Mouse (Mus musculus): ENCODE results near the gene Sptlc3. TPM values are rescaled to one million over a fixed set of nuclear protein-coding genes. Genes with fewer than 3 reads are reported as not detected.

Gene Sptlc3
- polyA plus RNA-seq (2012; rRNA removed) = not detected in 2 replicates

GRCm38 (mm10) chr2:139493836-139494235 lies at the start of gene Sptlc3:
Sptlc3 (plus strand) TSS chr2:139493913.
- no peaks in the 10 kb centered on the region for H3K27me3 ChIP-seq (ENCODE audit: control insufficient read depth, insufficient read depth, low read length)
- H3K4me3 ChIP-seq (ENCODE audit: extremely low read depth, insufficient read depth, insufficient read length) = no peak within 1 kb of the TSS
- no peaks in the 10 kb centered on the region for H3K4me1 ChIP-seq (ENCODE audit: control insufficient read depth, insufficient read depth, insufficient read length)
- H3K27ac ChIP-seq (ENCODE audit: insufficient read depth, low read length) = no peak within 1 kb of the TSS
- no peaks in the 10 kb centered on the region for H3K36me3 ChIP-seq (ENCODE audit: control insufficient read depth, insufficient read depth, low read length)
- 65% methylated on average over 5 of the region's 5 CpGs for WGBS
- no peak for DNase-seq (ENCODE audit: low read depth in 1 of 2, low spot score in 2 of 2)
- TF ChIP-seq CTCF (IDR thresholded peaks at IDR 0.05; ENCODE audit: extremely low read depth, insufficient read depth, insufficient read length, insufficient replicate concordance) (no peak), POLR2A (IDR thresholded peaks at IDR 0.05; ENCODE audit: low read depth, low read length) (no peak)

- 77% methylated on average over 4 of the region's 4 CpGs for WGBS
- no peak for DNase-seq (ENCODE audit: low read depth in 1 of 2, low spot score in 2 of 2)
- TF ChIP-seq POLR2A (IDR thresholded peaks at IDR 0.05; ENCODE audit: low read depth, low read length) = no peak
- TF ChIP-seq CTCF (IDR thresholded peaks at IDR 0.05; ENCODE audit: extremely low read depth, insufficient read depth, insufficient read length, insufficient replicate concordance) = no peak
- Histone ChIP-seq H3K27ac (ENCODE audit: insufficient read depth, low read length) (no peak overlapping the region), H3K4me1 (ENCODE audit: control insufficient read depth, insufficient read depth, insufficient read length) (no peaks in the 10 kb centered on the region), H3K4me3 (ENCODE audit: extremely low read depth, insufficient read depth, insufficient read length) (no peak overlapping the region), H3K36me3 (ENCODE audit: control insufficient read depth, insufficient read depth, low read length) (no peaks in the 10 kb centered on the region), H3K27me3 (ENCODE audit: control insufficient read depth, insufficient read depth, low read length) (no peaks in the 10 kb centered on the region)
These were observed 26.0 kb upstream of the Sptlc3 start for GRCm38 (mm10) chr2:139467726-139468125.

- WGBS = 61% methylated on average over 5 of the region's 5 CpGs
- no peaks in the 10 kb centered on the region for H3K27me3 ChIP-seq (ENCODE audit: control insufficient read depth, insufficient read depth, low read length)
- no peak overlapping the region for H3K27ac ChIP-seq (ENCODE audit: insufficient read depth, low read length)
- H3K4me1 ChIP-seq (ENCODE audit: control insufficient read depth, insufficient read depth, insufficient read length) = no peaks in the 10 kb centered on the region
- TF ChIP-seq POLR2A (IDR thresholded peaks at IDR 0.05; ENCODE audit: low read depth, low read length) (no peak), CTCF (IDR thresholded peaks at IDR 0.05; ENCODE audit: extremely low read depth, insufficient read depth, insufficient read length, insufficient replicate concordance) (no peak)
- no peaks in the 10 kb centered on the region for H3K36me3 ChIP-seq (ENCODE audit: control insufficient read depth, insufficient read depth, low read length)
- no peak for DNase-seq (ENCODE audit: low read depth in 1 of 2, low spot score in 2 of 2)
- H3K4me3 ChIP-seq (ENCODE audit: extremely low read depth, insufficient read depth, insufficient read length) = no peak overlapping the region
These were observed 5.0 kb upstream of the Sptlc3 start for GRCm38 (mm10) chr2:139488708-139489107.

GRCm38 (mm10) chr2:139494629-139495028 lies 916 bp downstream of the Sptlc3 start:
- Histone ChIP-seq H3K27me3 (ENCODE audit: control insufficient read depth, insufficient read depth, low read length) (no peaks in the 10 kb centered on the region), H3K4me3 (ENCODE audit: extremely low read depth, insufficient read depth, insufficient read length) (no peak overlapping the region), H3K4me1 (ENCODE audit: control insufficient read depth, insufficient read depth, insufficient read length) (no peaks in the 10 kb centered on the region), H3K27ac (ENCODE audit: insufficient read depth, low read length) (no peak overlapping the region), H3K36me3 (ENCODE audit: control insufficient read depth, insufficient read depth, low read length) (no peaks in the 10 kb centered on the region)
- DNase-seq (ENCODE audit: low read depth in 1 of 2, low spot score in 2 of 2) = no peak
- 25% methylated on average over 5 of the region's 5 CpGs for WGBS
- no peak for TF ChIP-seq CTCF (IDR thresholded peaks at IDR 0.05; ENCODE audit: extremely low read depth, insufficient read depth, insufficient read length, insufficient replicate concordance)
- no peak for TF ChIP-seq POLR2A (IDR thresholded peaks at IDR 0.05; ENCODE audit: low read depth, low read length)

GRCm38 (mm10) chr2:139561966-139562505 lies 68.3 kb downstream of the Sptlc3 start:
- Histone ChIP-seq H3K27me3 (ENCODE audit: control insufficient read depth, insufficient read depth, low read length) (no peaks in the 10 kb centered on the region), H3K4me1 (ENCODE audit: control insufficient read depth, insufficient read depth, insufficient read length) (no peaks in the 10 kb centered on the region), H3K27ac (ENCODE audit: insufficient read depth, low read length) (no peak overlapping the region), H3K36me3 (ENCODE audit: control insufficient read depth, insufficient read depth, low read length) (no peaks in the 10 kb centered on the region), H3K4me3 (ENCODE audit: extremely low read depth, insufficient read depth, insufficient read length) (no peak overlapping the region)
- TF ChIP-seq CTCF (IDR thresholded peaks at IDR 0.05; ENCODE audit: extremely low read depth, insufficient read depth, insufficient read length, insufficient replicate concordance) (no peak), POLR2A (IDR thresholded peaks at IDR 0.05; ENCODE audit: low read depth, low read length) (no peak)
- no peak for DNase-seq (ENCODE audit: low read depth in 1 of 2, low spot score in 2 of 2)
- 82% methylated on average over 5 of the region's 5 CpGs for WGBS

- 15% methylated on average over 3 of the region's 3 CpGs for WGBS
- no peak for DNase-seq (ENCODE audit: low read depth in 1 of 2, low spot score in 2 of 2)
- no peak overlapping the region for H3K27ac ChIP-seq (ENCODE audit: insufficient read depth, low read length)
These were observed 85.6 kb downstream of the Sptlc3 start for GRCm38 (mm10) chr2:139579280-139579679.

GRCm38 (mm10) chr2:139582766-139583165 lies 89.1 kb downstream of the Sptlc3 start:
- DNase-seq (ENCODE audit: low read depth in 1 of 2, low spot score in 2 of 2) = no peak
- H3K4me1 ChIP-seq (ENCODE audit: control insufficient read depth, insufficient read depth, insufficient read length) = no peaks in the 10 kb centered on the region
- 68% methylated on average over 6 of the region's 6 CpGs for WGBS
- TF ChIP-seq POLR2A (IDR thresholded peaks at IDR 0.05; ENCODE audit: low read depth, low read length) (no peak), CTCF (IDR thresholded peaks at IDR 0.05; ENCODE audit: extremely low read depth, insufficient read depth, insufficient read length, insufficient replicate concordance) (no peak)
- no peak overlapping the region for H3K4me3 ChIP-seq (ENCODE audit: extremely low read depth, insufficient read depth, insufficient read length)
- H3K36me3 ChIP-seq (ENCODE audit: control insufficient read depth, insufficient read depth, low read length) = no peaks in the 10 kb centered on the region
- H3K27ac ChIP-seq (ENCODE audit: insufficient read depth, low read length) = no peak overlapping the region
- no peaks in the 10 kb centered on the region for H3K27me3 ChIP-seq (ENCODE audit: control insufficient read depth, insufficient read depth, low read length)

More at GRCm38 (mm10) chr2:139579280-139579679, 85.6 kb downstream of the Sptlc3 start:
- Histone ChIP-seq H3K36me3 (ENCODE audit: control insufficient read depth, insufficient read depth, low read length) (no peaks in the 10 kb centered on the region), H3K27me3 (ENCODE audit: control insufficient read depth, insufficient read depth, low read length) (no peaks in the 10 kb centered on the region), H3K4me3 (ENCODE audit: extremely low read depth, insufficient read depth, insufficient read length) (no peak overlapping the region), H3K4me1 (ENCODE audit: control insufficient read depth, insufficient read depth, insufficient read length) (no peaks in the 10 kb centered on the region)
- no peak for TF ChIP-seq CTCF (IDR thresholded peaks at IDR 0.05; ENCODE audit: extremely low read depth, insufficient read depth, insufficient read length, insufficient replicate concordance)
- TF ChIP-seq POLR2A (IDR thresholded peaks at IDR 0.05; ENCODE audit: low read depth, low read length) = no peak

All from spleen, adult 2 months (tissue).